Mouse (Mus musculus) CH12.LX (cell line): ENCODE measurements around the gene Brd3os.

Experiments
- CTCF ChIP-seq, 2 experiments: IDR thresholded peaks in 1 of 2; conservative IDR thresholded peaks in 1 of 2; 2 replicates each; pipeline ENCODE4 v1.5.1; 2011 to 2012; ENCODE audit warnings: low read depth in 2 of 2, low read length in 2 of 2, improper control_type of control experiment in 1 of 2, inconsistent platforms in 1 of 2, mild to moderate bottlenecking in 1 of 2, moderate library complexity in 1 of 2
- E2F4 ChIP-seq: IDR thresholded peaks from 2 replicates; pipeline ENCODE4 v1.6.1; 2011; ENCODE audit warnings: low read depth, low read length, improper control_type of control experiment; ENCODE audit not compliant: insufficient replicate concordance
- ELF1 ChIP-seq: IDR thresholded peaks from 2 replicates; pipeline ENCODE4 v1.6.1; 2014; ENCODE audit warnings: low read depth, mild to moderate bottlenecking, inconsistent platforms, low read length, improper control_type of control experiment
- HCFC1 ChIP-seq: IDR thresholded peaks from 2 replicates; pipeline ENCODE4 v1.6.1; 2012; ENCODE audit warnings: low read depth, mild to moderate bottlenecking, inconsistent platforms, low read length, improper control_type of control experiment
- MEF2A ChIP-seq: IDR thresholded peaks from 2 replicates; pipeline ENCODE4 v1.6.1; 2014; ENCODE audit warnings: low read depth, mild to moderate bottlenecking, inconsistent platforms, low read length, improper control_type of control experiment, borderline replicate concordance
- NRF1 ChIP-seq: IDR thresholded peaks from 2 replicates; pipeline ENCODE4 v1.6.1; 2014; ENCODE audit warnings: low read depth, mild to moderate bottlenecking, inconsistent platforms, low read length, improper control_type of control experiment, moderate library complexity
- POLR2A ChIP-seq: IDR thresholded peaks from 2 replicates; pipeline ENCODE4 v1.6.1; 2011; ENCODE audit warnings: low read depth, mild to moderate bottlenecking, improper control_type of control experiment, low read length
- SIN3A ChIP-seq: IDR thresholded peaks from 2 replicates; pipeline ENCODE4 v1.6.1; 2012; ENCODE audit warnings: low read length, improper control_type of control experiment, inconsistent platforms
- UBTF ChIP-seq: IDR thresholded peaks from 2 replicates; pipeline ENCODE4 v1.6.1; 2012; ENCODE audit warnings: low read depth, mild to moderate bottlenecking, inconsistent platforms, low read length, improper control_type of control experiment, moderate library complexity
- ZKSCAN1 ChIP-seq: IDR thresholded peaks from 2 replicates; pipeline ENCODE4 v1.6.1; 2012; ENCODE audit warnings: low read depth, inconsistent platforms, low read length, improper control_type of control experiment, borderline replicate concordance

GRCm38 (mm10) chr2:27421293-27422068, 20.6 kb upstream of the Brd3os start:
- TF ChIP-seq CTCF (conservative IDR thresholded peaks at IDR 0.05 in 1 of 2, IDR thresholded peaks at IDR 0.05 in 1 of 2; ENCODE audit: low read depth in 2 of 2, low read length in 2 of 2) (no peak), ZKSCAN1 (no peak), POLR2A (no peak), SIN3A (no peak), ELF1 (no peak), MEF2A (no peak), NRF1 (no peak), UBTF (no peak), HCFC1 (no peak), E2F4 (no peak)
